Mouse (Mus musculus) hematopoietic stem cell, adult 5-6 weeks (primary cell): Measurements from ENCODE around the gene Olfr976. TPM values are rescaled to one million over a fixed set of nuclear protein-coding genes. Genes with fewer than 3 reads are reported as not detected.
"Not testable (repeated sequence)": the region's sequence is repeated elsewhere in the genome, so short reads cannot be mapped to it uniquely, and the experiment has no call there.

Experiments
- ATAC-seq, 2 experiments: fragments of 125-278 bp in 1 of 2; replicated peaks in 1 of 2; 2 replicates each; pipeline ENCODE4 v1.8.0; 2016 to 2017; ENCODE audit warnings: inconsistent platforms in 2 of 2, mild to moderate bottlenecking in 2 of 2, moderate number of reproducible peaks in 2 of 2, low read depth in 1 of 2, moderate TSS enrichment in 1 of 2; ENCODE audit not compliant: low FRiP score in 2 of 2, poor library complexity in 2 of 2, severe bottlenecking in 2 of 2, insufficient read depth in 1 of 2, low TSS enrichment in 1 of 2
- total RNA-seq: library from RNA; stranded (forward); fragments of 172-1452, 232-1000 nt; gene quantifications from 2 replicates; pipeline ENCODE4 v1.2.3, GENCODE M21; 2017

Olfr976 gene
- not detected in 2 replicates for total RNA-seq

DNA sequence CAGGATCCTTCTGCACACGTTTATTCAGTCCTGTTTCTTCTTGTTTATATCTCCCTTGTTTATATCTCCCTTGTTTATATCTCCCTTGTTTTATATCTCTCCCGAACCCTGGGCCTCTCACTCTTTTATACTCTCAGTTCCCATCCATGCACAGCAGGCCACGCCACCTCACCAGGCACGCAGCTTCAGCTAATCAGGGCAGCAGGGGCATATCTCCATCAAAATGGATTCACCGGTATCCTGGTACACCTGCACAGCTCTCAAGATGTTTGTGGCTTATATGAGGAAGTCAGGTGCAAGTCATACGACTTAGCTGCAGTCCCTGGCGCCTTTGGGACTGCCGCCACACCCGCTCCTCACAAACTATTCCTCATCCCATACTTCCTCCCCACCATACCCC lies at the start of gene Olfr976:
TSS of gene Olfr976 (minus strand) at position 101 of the 400 bp plus-strand sequence.
- not testable (repeated sequence) for ATAC-seq

DNA sequence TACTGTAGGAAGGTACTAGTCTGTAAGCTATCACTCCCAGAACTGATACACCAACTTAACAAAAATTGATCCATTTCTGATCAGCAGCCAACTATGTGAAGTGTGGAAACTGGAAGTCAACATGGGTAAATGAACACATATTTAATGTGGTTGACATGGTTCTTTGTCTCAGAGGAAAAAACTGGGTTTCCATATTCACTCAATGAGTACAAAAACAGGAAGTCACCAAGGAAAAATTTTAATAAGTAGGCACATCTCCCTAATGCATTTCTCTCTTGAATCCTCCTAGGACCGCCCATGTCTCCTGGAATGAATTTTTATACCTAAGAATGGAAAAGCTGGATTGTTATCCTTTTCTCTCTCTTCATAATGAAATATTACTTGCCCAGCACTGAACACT lies 48.5 kb upstream of the Olfr976 start, which contains the start of gene Olfr980:
TSS of gene Olfr980 (minus strand) at position 101 of the 400 bp plus-strand sequence.
- no peak for ATAC-seq

DNA sequence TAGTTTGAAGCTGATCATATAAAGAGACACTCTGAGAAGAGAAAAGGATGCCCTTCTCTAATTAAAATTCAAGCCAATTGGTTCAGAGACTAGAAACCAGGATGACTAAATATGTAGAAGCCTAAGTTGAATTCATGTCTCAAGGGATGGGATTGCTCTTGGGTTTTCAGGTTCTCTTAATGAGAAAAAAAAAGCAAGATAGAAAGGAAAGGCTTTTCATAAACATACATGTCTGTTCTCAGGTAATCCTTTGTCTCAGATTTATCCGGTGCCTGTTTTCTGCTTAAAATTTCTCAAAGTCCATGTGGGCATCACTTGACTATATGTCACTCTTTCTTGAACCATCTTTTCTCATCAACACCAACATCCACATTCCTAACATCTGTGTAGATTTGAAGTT lies 42.4 kb upstream of the Olfr976 start, which contains the start of gene Olfr979:
TSS of gene Olfr979 (minus strand) at position 101 of the 400 bp plus-strand sequence.
- no peak for ATAC-seq

- ATAC-seq: no peak
Measured at GRCm38 (mm10) chr9:39991813-39992212, 30.9 kb upstream of the Olfr976 start, which contains the start of gene Olfr978. Gene Olfr978 (plus strand): TSS chr9:39992113.

GRCm38 (mm10) chr9:39976581-39977145 lies 15.7 kb upstream of the Olfr976 start:
- ATAC-seq: not testable (repeated sequence)

DNA sequence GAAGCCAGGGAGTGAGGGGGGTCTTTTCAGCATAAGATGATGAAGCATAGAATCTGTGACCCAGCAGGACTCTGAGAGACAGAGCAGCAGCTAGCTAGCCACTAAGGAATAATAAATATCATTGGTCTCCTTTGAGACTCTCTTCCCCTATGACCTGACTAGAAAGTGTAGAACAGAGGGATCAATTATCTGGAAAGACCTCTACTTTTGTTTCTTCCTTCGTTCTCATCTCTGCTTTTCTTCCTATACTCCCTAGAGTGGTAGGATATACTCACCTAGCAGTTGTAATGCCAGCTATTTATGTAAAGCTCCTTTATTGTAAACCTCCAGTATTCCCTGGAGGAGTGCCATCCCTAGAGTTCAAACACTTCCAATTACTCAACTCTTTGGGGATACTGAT lies 9.0 kb downstream of the Olfr976 start, which contains the start of gene Olfr975:
TSS of gene Olfr975 (minus strand) at position 101 of the 400 bp plus-strand sequence.
- ATAC-seq: no peak

DNA sequence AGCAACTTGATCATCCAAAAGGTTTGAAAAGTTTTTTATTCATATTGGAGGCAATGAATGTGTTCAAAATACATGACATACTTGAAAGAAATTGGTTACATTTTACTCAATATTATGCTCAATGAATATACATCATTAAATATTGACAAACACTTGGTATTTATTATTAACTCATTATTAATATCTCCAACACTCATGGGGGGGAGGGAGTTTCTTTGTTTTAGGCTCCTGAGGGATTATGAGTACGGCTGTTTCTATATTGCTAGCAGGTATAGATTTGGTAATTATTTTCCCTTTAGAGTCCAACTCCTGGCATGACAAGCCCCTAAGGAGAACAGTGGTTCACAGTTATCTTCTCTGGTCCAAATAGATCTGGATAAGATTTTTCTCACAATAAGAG lies 23.7 kb downstream of the Olfr976 start, which contains the start of gene Olfr974:
TSS of gene Olfr974 (plus strand) at position 301 of the 400 bp plus-strand sequence.
- no peak for ATAC-seq

GRCm38 (mm10) chr9:39928837-39929236 lies 32.1 kb downstream of the Olfr976 start:
- ATAC-seq: not testable (repeated sequence)

- not testable (repeated sequence) for ATAC-seq
Measured at GRCm38 (mm10) chr9:39927975-39928836, 32.7 kb downstream of the Olfr976 start.

DNA sequence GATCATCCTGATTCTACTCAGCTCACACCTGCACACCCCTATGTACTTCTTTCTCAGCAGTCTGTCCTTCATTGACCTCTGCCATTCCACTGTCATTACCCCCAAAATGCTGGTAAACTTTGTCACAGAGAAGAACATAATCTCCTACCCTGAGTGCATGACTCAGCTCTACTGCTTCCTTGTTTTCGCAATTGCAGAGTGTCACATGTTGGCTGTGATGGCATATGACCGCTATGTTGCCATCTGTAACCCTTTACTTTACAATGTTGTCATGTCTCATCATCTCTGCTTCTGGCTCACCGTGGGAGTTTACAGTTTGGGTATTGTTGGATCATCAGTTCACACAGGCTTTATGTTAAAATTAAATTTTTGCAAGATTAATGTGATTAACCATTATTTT lies 51.0 kb downstream of the Olfr976 start:
- ATAC-seq: peak; percentile 55 to 77; a peak in 3 of 4 replicates

DNA sequence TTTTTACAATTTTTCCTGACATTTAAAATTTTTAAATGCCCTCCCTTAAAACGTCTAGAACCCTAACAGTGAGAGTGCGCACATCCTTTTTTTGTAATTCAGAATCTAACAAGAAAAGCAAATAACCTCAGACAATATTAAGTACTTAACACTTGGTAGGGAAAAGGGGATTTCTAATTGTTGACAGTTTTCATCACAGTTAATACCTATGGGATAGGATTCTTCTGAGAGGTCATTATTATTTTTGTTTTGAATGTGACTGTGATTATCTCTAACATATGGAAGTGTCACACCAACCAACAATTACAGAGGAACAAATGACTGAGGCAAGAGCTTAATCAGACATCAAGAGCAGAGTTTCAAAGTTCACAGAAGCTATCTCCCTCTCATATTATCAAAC lies 53.9 kb downstream of the Olfr976 start, which contains the start of gene Olfr229:
TSS of gene Olfr229 (plus strand) at position 301 of the 400 bp plus-strand sequence.
- ATAC-seq: no peak

DNA sequence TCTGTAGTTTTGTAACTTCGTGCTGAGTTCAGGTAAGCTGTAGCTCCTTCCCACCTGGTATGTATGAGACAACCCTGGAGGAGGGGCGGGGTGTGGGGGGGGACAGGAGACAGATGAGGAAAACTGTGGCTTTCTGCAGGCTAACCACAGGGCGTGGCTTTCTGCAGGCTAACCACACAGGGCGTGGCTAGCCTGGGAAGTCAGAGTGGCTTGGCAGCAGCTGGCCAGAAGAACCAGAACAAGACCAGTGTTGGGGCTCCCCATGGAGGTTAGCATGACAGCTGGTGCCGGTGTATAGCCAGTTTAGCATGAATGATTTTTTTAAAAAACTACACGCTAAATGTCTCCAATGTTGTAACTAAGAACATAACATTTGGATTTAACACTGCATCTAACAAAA lies 55.8 kb downstream of the Olfr976 start:
- peak; percentile 90 to 92 for ATAC-seq

Other genes with a start within 250 kb of the Olfr976 start
- not detected in 2 replicates for gene Olfr965, start 249.8 kb downstream of the Olfr976 start, total RNA-seq
- gene Olfr150, start 230.2 kb downstream of the Olfr976 start, total RNA-seq: not detected in 2 replicates
- gene Olfr967, start 214.9 kb downstream of the Olfr976 start, total RNA-seq: not detected in 2 replicates
- gene Olfr968, start 177.9 kb downstream of the Olfr976 start, total RNA-seq: not detected in 2 replicates
- not detected in 2 replicates for gene Olfr969, start 170.2 kb downstream of the Olfr976 start, total RNA-seq
- not detected in 2 replicates for gene Olfr970, start 152.3 kb downstream of the Olfr976 start, total RNA-seq
- not detected in 2 replicates for gene Olfr971, start 124.3 kb downstream of the Olfr976 start, total RNA-seq
- not detected in 2 replicates for gene Olfr972, start 94.7 kb downstream of the Olfr976 start, total RNA-seq
- not detected in 2 replicates for gene Olfr229, start 53.8 kb downstream of the Olfr976 start, total RNA-seq
- not detected in 2 replicates for gene Olfr974, start 23.6 kb downstream of the Olfr976 start, total RNA-seq
- gene Olfr975, start 9.1 kb downstream of the Olfr976 start, total RNA-seq: not detected in 2 replicates
- not detected in 2 replicates for gene Olfr978, start 31.0 kb upstream of the Olfr976 start, total RNA-seq
- not detected in 2 replicates for gene Olfr979, start 42.3 kb upstream of the Olfr976 start, total RNA-seq
- gene Olfr980, start 48.4 kb upstream of the Olfr976 start, total RNA-seq: not detected in 2 replicates
- not detected in 2 replicates for gene Olfr981, start 60.3 kb upstream of the Olfr976 start, total RNA-seq
- not detected in 2 replicates for gene Olfr982, start 112.7 kb upstream of the Olfr976 start, total RNA-seq
- gene Olfr983, start 132.5 kb upstream of the Olfr976 start, total RNA-seq: not detected in 2 replicates
- gene Olfr984, start 153.1 kb upstream of the Olfr976 start, total RNA-seq: not detected in 2 replicates
- gene Olfr985, start 169.1 kb upstream of the Olfr976 start, total RNA-seq: not detected in 2 replicates
- gene Tmem225, start 187.0 kb upstream of the Olfr976 start, total RNA-seq: not detected in 2 replicates
- not detected in 2 replicates for gene Olfr986, start 219.8 kb upstream of the Olfr976 start, total RNA-seq
- gene Zfp202, start 231.2 kb upstream of the Olfr976 start, total RNA-seq: 5.3 and 5.4 TPM in 2 replicates